Mouse (Mus musculus) neural tube, embryonic 11.5 days (tissue): ENCODE results near the gene Eef2k. TPM values are rescaled to one million over a fixed set of nuclear protein-coding genes. Genes with fewer than 3 reads are reported as not detected.

Source experiments
- ATAC-seq: fragments of 200-750 bp; cut with Nextera tagmentation; 2 replicates; pipeline ENCODE4 v1.8.0; 2017; ENCODE audit warnings: moderate number of reproducible peaks, mild to moderate bottlenecking, moderate TSS enrichment, moderate library complexity; ENCODE audit not compliant: insufficient read depth, low FRiP score, low TSS enrichment
- DNase-seq: peaks from one replicate; pipeline ENCODE4 v3.0.0-alpha.2; 2015; ENCODE audit warnings: low spot score
- H3K27ac ChIP-seq: fragments of 300-500 bp; sonication (generic); 2 replicates; pipeline ENCODE4 v1.5.1; 2014; ENCODE audit warnings: low read depth, mild to moderate bottlenecking, low read length
- H3K27me3 ChIP-seq: fragments of 300-500 bp; sonication (generic); 2 replicates; pipeline ENCODE4 v1.6.1; 2014; ENCODE audit warnings: mild to moderate bottlenecking, low read length, mixed read lengths; ENCODE audit not compliant: control insufficient read depth, insufficient read depth
- H3K36me3 ChIP-seq: fragments of 300-500 bp; sonication (generic); 2 replicates; pipeline ENCODE4 v1.6.1; 2014; ENCODE audit warnings: mild to moderate bottlenecking, low read length, moderate library complexity, mixed read lengths; ENCODE audit not compliant: control insufficient read depth, insufficient read depth
- H3K4me1 ChIP-seq: fragments of 300-500 bp; sonication (generic); 2 replicates; pipeline ENCODE4 v1.6.1; 2014; ENCODE audit warnings: low read length, mixed read lengths; ENCODE audit not compliant: control insufficient read depth, insufficient read depth
- H3K4me2 ChIP-seq: fragments of 300-500 bp; sonication (generic); 2 replicates; pipeline ENCODE4 v1.6.1; 2014; ENCODE audit warnings: low read depth, mild to moderate bottlenecking, moderate library complexity
- H3K4me3 ChIP-seq: fragments of 300-500 bp; sonication (generic); 2 replicates; pipeline ENCODE4 v1.5.1; 2014; ENCODE audit warnings: low read depth, low read length
- H3K9ac ChIP-seq: fragments of 300-500 bp; sonication (generic); 2 replicates; pipeline ENCODE4 v1.6.1; 2014; ENCODE audit warnings: mild to moderate bottlenecking, low read length
- H3K9me3 ChIP-seq: fragments of 300-500 bp; sonication (generic); 2 replicates; pipeline ENCODE4 v1.6.1; 2016; ENCODE audit warnings: low read length; ENCODE audit not compliant: control insufficient read depth
- WGBS: fragments of 180-500 bp; shearing (Covaris S2); extraction: QIAGEN DNeasy Blood & Tissue Kit; methylation state at CpG from one replicate; pipeline ENCODE4 v1.1.7; 2014; 5-methylcytosine and 5-hydroxymethylcytosine counted together
- polyA plus RNA-seq: library from polyadenylated mRNA; unstranded; fragments of >200 nt; fragmentation: Nextera tagmentation; extraction: Ambion mirVana; gene quantifications from 2 replicates; pipeline ENCODE4 v1.2.1, GENCODE M21; 2014

The Eef2k gene
- polyA plus RNA-seq, 1 experiment from 2014 or later: 10.3 TPM

- Histone ChIP-seq H3K36me3 (no peaks in the 10 kb centered on the region), H3K27ac (no peak overlapping the region), H3K4me2 (no peak overlapping the region), H3K4me1 (peaks cover under 1% of the 10 kb centered on the region; the same call in 1 of the 2 replicates), H3K9me3 (no peaks in the 10 kb centered on the region), H3K9ac (no peak overlapping the region), H3K27me3 (no peaks in the 10 kb centered on the region), H3K4me3 (no peak overlapping the region)
- ATAC-seq (no peak), DNase-seq (no peak)
- 63% methylated on average over 2 of the region's 2 CpGs for WGBS
Measured at GRCm38 (mm10) chr7:120839786-120840185, 2.8 kb upstream of the Eef2k start.

- ATAC-seq (peak; percentile 69), DNase-seq (peak; percentile 82)
- no peaks in the 10 kb centered on the region for H3K9me3 ChIP-seq
- no peaks in the 10 kb centered on the region for H3K36me3 ChIP-seq
- H3K27me3 ChIP-seq: no peaks in the 10 kb centered on the region
- H3K4me3 ChIP-seq: peak overlapping the region; percentile 61
- peak overlapping the region; percentile 89 for H3K9ac ChIP-seq
- peak overlapping the region; percentile 71 for H3K4me2 ChIP-seq
- H3K4me1 ChIP-seq: peaks cover 3% of the 10 kb centered on the region; the same call in 1 of the 2 replicates
- 0% methylated on average over 39 of the region's 40 CpGs for WGBS
- peak overlapping the region; percentile 72 for H3K27ac ChIP-seq
Measured at GRCm38 (mm10) chr7:120843037-120843621, 498 bp downstream of the Eef2k start.

- no peak for DNase-seq
- 0 out of 2 replicates have a peak overlapping the region, but pooled peaks have one; percentile 9 for H3K27ac ChIP-seq
- no peaks in the 10 kb centered on the region for H3K9me3 ChIP-seq
- peak overlapping the region; percentile 61 for H3K4me3 ChIP-seq
- peak overlapping the region; percentile 89 for H3K9ac ChIP-seq
- 1% methylated on average over 16 of the region's 16 CpGs for WGBS
- peaks cover 3% of the 10 kb centered on the region; the same call in 1 of the 2 replicates for H3K4me1 ChIP-seq
- H3K36me3 ChIP-seq: no peaks in the 10 kb centered on the region
- H3K4me2 ChIP-seq: peak overlapping the region; percentile 71
- H3K27me3 ChIP-seq: no peaks in the 10 kb centered on the region
- ATAC-seq: no peak
Measured at GRCm38 (mm10) chr7:120843852-120844435, 1.3 kb downstream of the Eef2k start.

GRCm38 (mm10) chr7:120844689-120845088 is 2.1 kb downstream of the Eef2k start:
- DNase-seq (no peak), ATAC-seq (no peak)

GRCm38 (mm10) chr7:120848831-120849512 is 6.3 kb downstream of the Eef2k start:
- no peak overlapping the region for H3K9ac ChIP-seq
- H3K27ac ChIP-seq: no peak overlapping the region
- no peaks in the 10 kb centered on the region for H3K9me3 ChIP-seq
- H3K27me3 ChIP-seq: no peaks in the 10 kb centered on the region
- no peak overlapping the region for H3K4me3 ChIP-seq
- peaks cover 3% of the 10 kb centered on the region; the same call in 1 of the 2 replicates for H3K4me1 ChIP-seq
- H3K36me3 ChIP-seq: no peaks in the 10 kb centered on the region
- no peak for DNase-seq
- no peak for ATAC-seq
- 80% methylated on average over 3 of the region's 3 CpGs for WGBS
- no peak overlapping the region for H3K4me2 ChIP-seq

More at GRCm38 (mm10) chr7:120844689-120845088, 2.1 kb downstream of the Eef2k start:
- H3K4me2 ChIP-seq: peak overlapping the region; percentile 71
- H3K4me1 ChIP-seq: peaks cover 3% of the 10 kb centered on the region; the same call in 1 of the 2 replicates
- H3K27ac ChIP-seq: no peak overlapping the region
- no peaks in the 10 kb centered on the region for H3K36me3 ChIP-seq
- H3K27me3 ChIP-seq: no peaks in the 10 kb centered on the region
- no peak overlapping the region for H3K9ac ChIP-seq
- WGBS: 8% methylated on average over 9 of the region's 9 CpGs
- H3K4me3 ChIP-seq: no peak overlapping the region
- no peaks in the 10 kb centered on the region for H3K9me3 ChIP-seq

GRCm38 (mm10) chr7:120850165-120850564 is 7.5 kb downstream of the Eef2k start:
- Histone ChIP-seq H3K9me3 (no peaks in the 10 kb centered on the region), H3K27ac (no peak overlapping the region), H3K36me3 (no peaks in the 10 kb centered on the region), H3K27me3 (no peaks in the 10 kb centered on the region), H3K9ac (no peak overlapping the region), H3K4me2 (no peak overlapping the region), H3K4me1 (no peaks in the 10 kb centered on the region), H3K4me3 (no peak overlapping the region)
- ATAC-seq: no peak
- DNase-seq: no peak
- WGBS: 93% methylated on average over 3 of the region's 3 CpGs

GRCm38 (mm10) chr7:120859854-120860253 is 17.2 kb downstream of the Eef2k start:
- no peak overlapping the region for H3K27ac ChIP-seq
- H3K4me1 ChIP-seq: peaks cover 15% of the 10 kb centered on the region
- H3K9ac ChIP-seq: no peak overlapping the region
- 92% methylated on average over 11 of the region's 11 CpGs for WGBS
- DNase-seq: no peak
- H3K9me3 ChIP-seq: no peaks in the 10 kb centered on the region
- no peaks in the 10 kb centered on the region for H3K36me3 ChIP-seq
- no peak overlapping the region for H3K4me3 ChIP-seq
- ATAC-seq: no peak
- no peak overlapping the region for H3K4me2 ChIP-seq
- no peaks in the 10 kb centered on the region for H3K27me3 ChIP-seq

GRCm38 (mm10) chr7:120860799-120861487 is 18.3 kb downstream of the Eef2k start:
- Histone ChIP-seq H3K4me1 (peaks cover 20% of the 10 kb centered on the region), H3K9me3 (no peaks in the 10 kb centered on the region), H3K9ac (no peak overlapping the region), H3K4me3 (no peak overlapping the region), H3K27ac (no peak overlapping the region), H3K4me2 (no peak overlapping the region), H3K36me3 (no peaks in the 10 kb centered on the region), H3K27me3 (no peaks in the 10 kb centered on the region)
- WGBS: 55% methylated on average over 10 of the region's 10 CpGs
- DNase-seq (no peak), ATAC-seq (no peak)
